Mouse (Mus musculus) heart, adult 2 months (tissue): ENCODE results near the gene Skint8.

Experiments used
- CTCF ChIP-seq: fragments of 200-600 bp; IDR thresholded peaks from 2 replicates; pipeline ENCODE4 v1.8.1; 2022; ENCODE audit warnings: antibody characterized with exemption, mild to moderate bottlenecking, moderate library complexity
- EP300 ChIP-seq: fragments of 200-500 bp; IDR thresholded peaks from 2 replicates; pipeline ENCODE4 v1.6.1; 2011; ENCODE audit warnings: low read depth, low read length, control low read depth; ENCODE audit not compliant: insufficient read depth
- POLR2A ChIP-seq: fragments of 200-500 bp; IDR thresholded peaks from 2 replicates; pipeline ENCODE4 v1.6.1; 2011; ENCODE audit warnings: mild to moderate bottlenecking, low read depth, low read length, control low read depth; ENCODE audit not compliant: insufficient read depth

DNA sequence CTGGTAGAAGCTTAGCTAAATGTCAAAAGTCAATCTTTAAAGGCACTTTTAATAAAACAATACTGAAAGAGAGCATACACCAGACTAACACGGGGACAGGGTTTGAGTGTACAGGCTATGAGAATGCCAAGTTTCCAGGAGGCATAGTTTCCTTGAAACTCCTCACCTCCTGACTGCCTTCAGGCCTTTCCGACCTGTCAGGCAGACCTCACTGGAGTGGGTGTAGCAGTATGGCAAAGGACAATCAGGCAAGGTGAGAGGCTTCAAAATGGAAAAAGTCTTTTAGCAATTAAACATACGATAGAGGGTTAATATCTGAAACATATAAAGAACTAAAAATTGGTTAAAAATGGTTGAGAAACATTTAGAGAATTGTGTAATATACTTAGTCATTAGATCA, 44.5 kb downstream of the Skint8 start:
- TF ChIP-seq CTCF: no peak
- TF ChIP-seq POLR2A: no peak
- no peak for TF ChIP-seq EP300
